Mouse (Mus musculus): ENCODE measurements around the gene Ak8.

DNA sequence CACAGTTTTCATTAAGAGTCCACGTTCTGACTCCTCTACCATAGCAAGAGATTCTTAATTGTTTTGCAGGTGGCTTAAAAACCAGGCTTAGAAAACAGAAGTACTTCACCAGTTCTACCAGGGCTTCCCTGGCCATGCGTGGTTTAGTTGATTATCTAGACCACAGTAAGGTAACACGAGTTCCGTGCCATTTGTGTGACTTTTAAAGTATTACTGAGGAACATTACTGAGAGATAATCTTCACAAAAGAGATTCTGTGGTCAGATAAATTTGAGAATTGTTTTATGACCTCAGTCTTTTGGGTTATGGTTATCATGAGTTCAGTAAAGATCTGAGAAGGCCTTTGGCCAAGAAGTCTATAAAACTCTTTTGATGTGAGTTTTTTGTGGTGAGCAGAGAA, 159.3 kb downstream of the Ak8 start:
- TF ChIP-seq CTCF (IDR thresholded peaks at IDR 0.05; ENCODE audit: extremely low read depth, insufficient read length, insufficient replicate concordance, low read depth, low read length) (no peak), POLR2A (IDR thresholded peaks at IDR 0.05; ENCODE audit: low read depth, low read length) (no peak)

Data from small intestine, adult 2 months (tissue).